13 mouse cellular contexts compared by ENCODE assay signal in the genomic region with DNA sequence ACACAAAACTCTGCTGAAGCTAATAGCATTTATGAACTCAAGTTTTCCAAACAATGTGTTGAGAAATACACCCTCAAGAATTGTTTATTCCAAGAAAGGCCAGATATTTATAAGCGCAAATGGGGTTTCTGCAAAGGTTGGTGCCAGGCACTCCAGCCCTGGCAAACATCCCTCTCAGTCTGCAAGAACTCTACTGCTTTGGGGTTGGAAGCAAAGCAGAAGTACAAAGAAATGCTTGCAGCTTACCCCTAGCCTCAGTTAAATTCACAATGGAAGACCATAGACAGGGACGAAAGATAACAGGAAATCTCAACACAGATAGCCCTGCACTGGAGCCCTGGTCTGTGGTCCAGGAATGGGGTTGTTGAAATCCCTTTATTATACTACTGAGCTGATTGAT.
DNase-seq lines count a peak whose midpoint lies in the region; ATAC-seq and TF ChIP-seq lines count a peak whose summit lies in the region.
"Had no signal": no experiment of that assay in that cellular context is flagged by ENCODE, and none has a peak within 500 bp of the region (broad histone marks: within the 10 kb centered on the region; RNA-seq: fewer than 3 reads in every experiment).

No protein-coding gene starts in this region.

- no peaks in the 10 kb centered on the region for H3K36me3 ChIP-seq in forebrain, embryonic 16.5 days (ENCODE audit: control insufficient read depth, insufficient read depth)
- H3K36me3 ChIP-seq in neural tube, embryonic 15.5 days, result no peaks in the 10 kb centered on the region

- no peaks in the 10 kb centered on the region for H3K9me3 ChIP-seq in forebrain, embryonic 16.5 days (ENCODE audit: control insufficient read depth, low read length)
- no peaks in the 10 kb centered on the region for H3K9me3 ChIP-seq in neural tube, embryonic 15.5 days (replicated peaks)

- no peak overlapping the region for H3K4me2 ChIP-seq in forebrain, embryonic 16.5 days (ENCODE audit: low read length)
- peak overlapping the region; percentile 39; the same call in 1 of the 2 replicates for H3K4me2 ChIP-seq in neural tube, embryonic 15.5 days
- H3K4me2 ChIP-seq: heart, embryonic 12.5 days had no signal

- TF ChIP-seq CTCF in lung, adult 2 months (IDR thresholded peaks at IDR 0.05; ENCODE audit: insufficient read depth, low read length), result no peak

- H3K27me3 ChIP-seq in forebrain, embryonic 16.5 days (replicated peaks; ENCODE audit: control insufficient read depth, insufficient read depth, low read length), result no peaks in the 10 kb centered on the region
- H3K27me3 ChIP-seq in neural tube, embryonic 15.5 days (replicated peaks), result no peaks in the 10 kb centered on the region
- H3K27me3 ChIP-seq: heart, embryonic 12.5 days had no signal

- no peak overlapping the region for H3K9ac ChIP-seq in forebrain, embryonic 16.5 days (replicated peaks; ENCODE audit: low read depth, low read length)
- H3K9ac ChIP-seq in neural tube, embryonic 15.5 days (replicated peaks), result no peak overlapping the region
- H3K9ac ChIP-seq: heart, embryonic 12.5 days had no signal

- H3K4me3 ChIP-seq in lung, adult 2 months (replicated peaks; ENCODE audit: extremely low read depth, low read depth, low read length), result no peak overlapping the region
- no peak overlapping the region for H3K4me3 ChIP-seq in forebrain, embryonic 16.5 days (replicated peaks; ENCODE audit: low read length)
- H3K4me3 ChIP-seq in neural tube, embryonic 15.5 days (replicated peaks), result no peak overlapping the region
- H3K4me3 ChIP-seq: gastrocnemius, adult 2 months; heart, embryonic 12.5 days had no signal

- DNase-seq in lung, adult 18-20 months, result peak; percentile 25 to 31
- no peak for DNase-seq in lung, adult 2 months
- peak; percentile 57 for DNase-seq in lung, postnatal 10 days
- no peak for DNase-seq in kidney, postnatal 10 days
- DNase-seq in frontal cortex, postnatal 10 days (ENCODE audit: low spot score in 2 of 2), result no peak
- DNase-seq: gastrocnemius, adult 2 months; kidney, adult 9 months; layer of hippocampus, adult 9-11 months; right cerebral cortex, postnatal 4 days; thymus, postnatal 4 days had no signal

- 0 out of 2 replicates have a peak, but pooled peaks have one; percentile 12 for ATAC-seq in forebrain, embryonic 16.5 days
- ATAC-seq in neural tube, embryonic 15.5 days (ENCODE audit: low FRiP score), result no peak

- H3K27ac ChIP-seq in forebrain, embryonic 16.5 days (ENCODE audit: low read length), result no peak overlapping the region
- peak overlapping the region; percentile 49; the same call in 1 of the 2 replicates for H3K27ac ChIP-seq in neural tube, embryonic 15.5 days (replicated peaks)
- H3K27ac ChIP-seq: gastrocnemius, adult 2 months had no signal

- 60% methylated on average over 2 of the region's 2 CpGs for WGBS in lung, adult 2 months
- 43% methylated on average over 2 of the region's 2 CpGs for WGBS in forebrain, embryonic 16.5 days
- WGBS in neural tube, embryonic 15.5 days, result 65% methylated on average over 2 of the region's 2 CpGs

- no peak for TF ChIP-seq POLR2A in lung, adult 2 months (IDR thresholded peaks at IDR 0.05; ENCODE audit: borderline replicate concordance, extremely low read depth, low read depth, low read length)

- no peaks in the 10 kb centered on the region; the same call in 1 of the 2 replicates for H3K4me1 ChIP-seq in lung, adult 2 months (ENCODE audit: control insufficient read depth, insufficient read depth, low read length)
- peaks cover 9% of the 10 kb centered on the region for H3K4me1 ChIP-seq in forebrain, embryonic 16.5 days (replicated peaks; ENCODE audit: control insufficient read depth, insufficient read depth, low read length)
- H3K4me1 ChIP-seq in neural tube, embryonic 15.5 days, result peaks cover 14% of the 10 kb centered on the region

Comparison
In these comparisons a context has a peak if more than half of its experiments do, and no peak if none do; other contexts are left out.
1. DNase-seq: peak in lung, adult 18-20 months (2 of 2) and lung, postnatal 10 days (single experiment); none in lung, adult 2 months (single experiment), kidney, postnatal 10 days (single experiment) and frontal cortex, postnatal 10 days (0 of 2).